Mouse (Mus musculus): ENCODE measurements around the gene Lyrm1. TPM values are rescaled to one million over a fixed set of nuclear protein-coding genes. Genes with fewer than 3 reads are reported as not detected.

Lyrm1 gene
- polyA plus RNA-seq, 1 experiment from 2014 or later: 9.3 TPM

DNA sequence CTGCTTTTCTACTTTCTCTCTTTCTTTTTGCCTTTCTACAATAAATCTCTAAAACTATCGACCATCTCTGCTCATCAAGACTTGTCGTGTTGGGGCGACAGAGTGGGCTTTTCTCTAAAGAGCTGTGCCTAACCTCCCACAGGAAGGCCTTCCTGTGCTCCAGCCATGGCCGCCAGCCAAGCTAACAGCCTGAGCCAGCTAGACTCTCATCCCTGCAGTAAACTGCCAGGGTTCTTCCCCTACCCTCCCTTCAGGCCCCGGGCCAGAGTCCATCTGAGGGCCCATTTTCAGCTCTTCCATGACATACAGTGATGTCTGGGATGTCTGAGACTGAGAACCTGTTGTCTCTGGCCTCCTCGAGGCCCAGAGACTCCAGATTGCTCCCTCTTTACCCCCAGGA lies 80.6 kb downstream of the Lyrm1 start:
- Histone ChIP-seq H3K4me2 (ENCODE audit: low read length) (no peak overlapping the region), H3K4me1 (replicated peaks; ENCODE audit: insufficient read depth, low read length) (no peaks in the 10 kb centered on the region), H3K4me3 (replicated peaks; ENCODE audit: low read depth, low read length) (no peak overlapping the region), H3K9me3 (replicated peaks; ENCODE audit: low read length) (no peaks in the 10 kb centered on the region), H3K27me3 (ENCODE audit: insufficient read depth, low read length) (no peaks in the 10 kb centered on the region), H3K36me3 (ENCODE audit: insufficient read depth, low read length) (no peaks in the 10 kb centered on the region), H3K27ac (no peak overlapping the region), H3K9ac (ENCODE audit: low read depth, low read length) (no peak overlapping the region)
- ATAC-seq (replicated peaks; ENCODE audit: low FRiP score, low read depth): no peak
- DNase-seq (ENCODE audit: low spot score): no peak
- WGBS: 70% methylated on average over 6 of the region's 6 CpGs
- TF ChIP-seq CTCF (IDR thresholded peaks at IDR 0.05; ENCODE audit: low read depth): no peak

- 86% methylated on average over 7 of the region's 7 CpGs for WGBS
Observed at GRCm38 (mm10) chr7:119977574-119977973, 81.9 kb downstream of the Lyrm1 start.

DNA sequence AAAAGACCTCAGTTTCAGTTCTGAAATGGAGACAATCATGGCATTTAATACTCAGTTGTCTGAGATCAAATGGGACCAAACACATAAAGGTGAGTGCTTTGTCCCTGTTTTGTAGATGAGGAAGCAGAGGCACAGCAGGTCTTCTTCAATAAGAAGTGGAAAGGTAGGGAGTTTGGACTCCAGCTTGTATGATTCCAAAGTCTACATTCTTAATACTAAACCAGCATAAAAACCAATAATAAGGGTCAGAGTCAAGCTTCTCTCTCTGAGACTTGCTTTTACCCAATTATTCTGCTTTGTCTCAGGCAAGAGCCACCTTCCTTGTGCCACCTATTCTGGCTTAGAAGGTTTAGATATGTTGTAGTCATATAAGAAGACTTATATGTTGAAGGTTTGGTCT lies 82.9 kb downstream of the Lyrm1 start:
- no peak overlapping the region for H3K27ac ChIP-seq
- H3K4me1 ChIP-seq (replicated peaks; ENCODE audit: insufficient read depth, low read length): no peaks in the 10 kb centered on the region
- H3K4me2 ChIP-seq (ENCODE audit: low read length): no peak overlapping the region
- H3K9me3 ChIP-seq (replicated peaks; ENCODE audit: low read length): no peaks in the 10 kb centered on the region
- ATAC-seq (replicated peaks; ENCODE audit: low FRiP score, low read depth): no peak
- no peak for DNase-seq (ENCODE audit: low spot score)
- H3K27me3 ChIP-seq (ENCODE audit: insufficient read depth, low read length): no peaks in the 10 kb centered on the region
- TF ChIP-seq CTCF (IDR thresholded peaks at IDR 0.05; ENCODE audit: low read depth): no peak
- H3K9ac ChIP-seq (ENCODE audit: low read depth, low read length): no peak overlapping the region
- no peak overlapping the region for H3K4me3 ChIP-seq (replicated peaks; ENCODE audit: low read depth, low read length)
- no peaks in the 10 kb centered on the region for H3K36me3 ChIP-seq (ENCODE audit: insufficient read depth, low read length)

More at GRCm38 (mm10) chr7:119977574-119977973, 81.9 kb downstream of the Lyrm1 start:
- H3K9me3 ChIP-seq (replicated peaks; ENCODE audit: low read length): no peaks in the 10 kb centered on the region
- H3K4me3 ChIP-seq (replicated peaks; ENCODE audit: low read depth, low read length): no peak overlapping the region
- H3K4me2 ChIP-seq (ENCODE audit: low read length): no peak overlapping the region
- DNase-seq (ENCODE audit: low spot score) (no peak), ATAC-seq (replicated peaks; ENCODE audit: low FRiP score, low read depth) (no peak)
- H3K27ac ChIP-seq: no peak overlapping the region
- no peaks in the 10 kb centered on the region for H3K27me3 ChIP-seq (ENCODE audit: insufficient read depth, low read length)
- H3K36me3 ChIP-seq (ENCODE audit: insufficient read depth, low read length): no peaks in the 10 kb centered on the region
- H3K4me1 ChIP-seq (replicated peaks; ENCODE audit: insufficient read depth, low read length): no peaks in the 10 kb centered on the region
- no peak for TF ChIP-seq CTCF (IDR thresholded peaks at IDR 0.05; ENCODE audit: low read depth)
- H3K9ac ChIP-seq (ENCODE audit: low read depth, low read length): no peak overlapping the region

GRCm38 (mm10) chr7:119980170-119980569 lies 84.5 kb downstream of the Lyrm1 start:
- WGBS: 70% methylated on average over 3 of the region's 3 CpGs
- H3K27ac ChIP-seq: no peak overlapping the region
- H3K9ac ChIP-seq (ENCODE audit: low read depth, low read length): no peak overlapping the region
- no peaks in the 10 kb centered on the region for H3K9me3 ChIP-seq (replicated peaks; ENCODE audit: low read length)
- no peak for TF ChIP-seq CTCF (IDR thresholded peaks at IDR 0.05; ENCODE audit: low read depth)
- H3K36me3 ChIP-seq (ENCODE audit: insufficient read depth, low read length): no peaks in the 10 kb centered on the region
- no peaks in the 10 kb centered on the region for H3K27me3 ChIP-seq (ENCODE audit: insufficient read depth, low read length)
- DNase-seq (ENCODE audit: low spot score): no peak
- no peak overlapping the region for H3K4me3 ChIP-seq (replicated peaks; ENCODE audit: low read depth, low read length)
- ATAC-seq (replicated peaks; ENCODE audit: low FRiP score, low read depth): no peak
- no peaks in the 10 kb centered on the region for H3K4me1 ChIP-seq (replicated peaks; ENCODE audit: insufficient read depth, low read length)
- no peak overlapping the region for H3K4me2 ChIP-seq (ENCODE audit: low read length)

GRCm38 (mm10) chr7:119985279-119985912 lies 89.7 kb downstream of the Lyrm1 start:
- Histone ChIP-seq H3K9me3 (replicated peaks; ENCODE audit: low read length) (no peaks in the 10 kb centered on the region), H3K4me2 (ENCODE audit: low read length) (no peak overlapping the region), H3K27me3 (ENCODE audit: insufficient read depth, low read length) (no peaks in the 10 kb centered on the region), H3K9ac (ENCODE audit: low read depth, low read length) (no peak overlapping the region), H3K4me3 (replicated peaks; ENCODE audit: low read depth, low read length) (no peak overlapping the region), H3K27ac (no peak overlapping the region), H3K36me3 (ENCODE audit: insufficient read depth, low read length) (no peaks in the 10 kb centered on the region), H3K4me1 (replicated peaks; ENCODE audit: insufficient read depth, low read length) (no peaks in the 10 kb centered on the region)
- DNase-seq (ENCODE audit: low spot score) (no peak), ATAC-seq (replicated peaks; ENCODE audit: low FRiP score, low read depth) (no peak)
- no peak for TF ChIP-seq CTCF (IDR thresholded peaks at IDR 0.05; ENCODE audit: low read depth)
- WGBS: 68% methylated on average over 3 of the region's 3 CpGs

DNA sequence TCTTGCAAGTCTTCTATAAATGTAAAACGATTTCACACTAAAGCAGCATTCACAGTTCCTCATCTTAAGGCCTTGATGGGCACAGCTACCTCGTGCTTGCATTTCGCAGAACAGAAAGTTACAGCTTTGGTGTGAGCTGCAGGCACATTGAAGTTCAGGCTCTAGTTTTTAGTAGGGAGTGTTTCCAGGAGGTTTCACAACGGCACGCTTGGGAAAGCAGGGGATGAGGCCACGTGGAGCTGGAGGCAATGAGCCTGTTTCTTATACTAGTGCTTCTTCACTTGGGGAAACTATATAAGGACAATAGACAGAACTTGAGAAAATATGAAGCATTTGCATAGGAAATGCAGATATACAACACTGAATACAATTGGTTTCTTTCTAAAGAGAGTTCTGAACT lies 101.4 kb downstream of the Lyrm1 start:
- H3K4me2 ChIP-seq (ENCODE audit: low read length): no peak overlapping the region
- no peaks in the 10 kb centered on the region for H3K27me3 ChIP-seq (ENCODE audit: insufficient read depth, low read length)
- no peaks in the 10 kb centered on the region for H3K4me1 ChIP-seq (replicated peaks; ENCODE audit: insufficient read depth, low read length)
- no peak for TF ChIP-seq CTCF (IDR thresholded peaks at IDR 0.05; ENCODE audit: low read depth)
- H3K9me3 ChIP-seq (replicated peaks; ENCODE audit: low read length): no peaks in the 10 kb centered on the region
- DNase-seq (ENCODE audit: low spot score) (no peak), ATAC-seq (replicated peaks; ENCODE audit: low FRiP score, low read depth) (no peak)
- no peaks in the 10 kb centered on the region for H3K36me3 ChIP-seq (ENCODE audit: insufficient read depth, low read length)
- H3K9ac ChIP-seq (ENCODE audit: low read depth, low read length): no peak overlapping the region
- H3K27ac ChIP-seq: no peak overlapping the region
- H3K4me3 ChIP-seq (replicated peaks; ENCODE audit: low read depth, low read length): no peak overlapping the region
- WGBS: 63% methylated on average over 6 of the region's 6 CpGs

Other genes with a start within 250 kb of the Lyrm1 start
- not detected in 2 replicates for gene Acsm4, start 205.8 kb upstream of the Lyrm1 start, polyA plus RNA-seq (2015; fragmentation: Nextera tagmentation; extraction: Ambion mirVana)
- 60.9 and 63.5 TPM in 2 replicates for gene Thumpd1, start 175.1 kb upstream of the Lyrm1 start, polyA plus RNA-seq (2015; fragmentation: Nextera tagmentation; extraction: Ambion mirVana)
- gene Acsm3, start 134.9 kb upstream of the Lyrm1 start, polyA plus RNA-seq (2015; fragmentation: Nextera tagmentation; extraction: Ambion mirVana): 0.82 and 0.99 TPM in 2 replicates
- gene Rexo5, start 101.9 kb upstream of the Lyrm1 start, polyA plus RNA-seq (2015; fragmentation: Nextera tagmentation; extraction: Ambion mirVana): 8.5 and 13.0 TPM in 2 replicates
- gene Eri2, start 101.8 kb upstream of the Lyrm1 start, polyA plus RNA-seq (2015; fragmentation: Nextera tagmentation; extraction: Ambion mirVana): 15.8 and 16.4 TPM in 2 replicates
- gene Dcun1d3, start 437 bp downstream of the Lyrm1 start, polyA plus RNA-seq (2015; fragmentation: Nextera tagmentation; extraction: Ambion mirVana): 7.0 and 7.2 TPM in 2 replicates
- 0.01 TPM in 2 replicates for gene Dnah3, start 199.4 kb downstream of the Lyrm1 start, polyA plus RNA-seq (2015; fragmentation: Nextera tagmentation; extraction: Ambion mirVana)
- gene Tmem159, start 206.5 kb downstream of the Lyrm1 start, polyA plus RNA-seq (2015; fragmentation: Nextera tagmentation; extraction: Ambion mirVana): 43.3 and 43.4 TPM in 2 replicates
- gene Zp2, start 249.4 kb downstream of the Lyrm1 start, polyA plus RNA-seq (2015; fragmentation: Nextera tagmentation; extraction: Ambion mirVana): 0.06 TPM in 1 of 2 replicates, not detected in the other

Data from kidney, postnatal 0 days (tissue).